Mouse (Mus musculus) liver, adult 2 months (tissue): ENCODE measurements at regions not wholly inside any gene's neighbourhood (a gene's known extent, or its start where the extent isn't known, plus 50 kb on each side); places are given as distances from the start of the nearest gene placed in this dataset.

Experiments used
- CTCF ChIP-seq: fragments of 200-500 bp; IDR thresholded peaks from 2 replicates; pipeline ENCODE4 v1.5.1; 2011; ENCODE audit warnings: low read depth, low read length, control low read depth
- POLR2A ChIP-seq: fragments of 200-500 bp; IDR thresholded peaks from 2 replicates; pipeline ENCODE4 v1.6.1; 2011; ENCODE audit warnings: low read length, control low read depth; ENCODE audit not compliant: insufficient read depth; ENCODE audit errors: extremely low read depth

- TF ChIP-seq POLR2A, result no peak
- TF ChIP-seq CTCF, result no peak
Measured at GRCm38 (mm10) chr1:60639536-60639935, 72.6 kb upstream of the Raph1 start.
